Mouse (Mus musculus) layer of hippocampus, adult 2 months (tissue): ENCODE data around the gene Mrtfb. TPM values are rescaled to one million over a fixed set of nuclear protein-coding genes. Genes with fewer than 3 reads are reported as not detected.

Experiments
- DNase-seq, 2 experiments: peaks; one replicate each; pipeline ENCODE4 v3.0.0; 2022; ENCODE audit warnings: low spot score in 2 of 2
- H3K27ac ChIP-seq: fragments of 200-600 bp; 2 replicates; pipeline ENCODE4 v1.8.1; 2022
- H3K4me3 ChIP-seq: fragments of 200-600 bp; 2 replicates; pipeline ENCODE4 v1.8.1; 2022; ENCODE audit warnings: mild to moderate bottlenecking
- CTCF ChIP-seq: fragments of 200-600 bp; conservative IDR thresholded peaks from 2 replicates; pipeline ENCODE4 v1.8.1; 2022; ENCODE audit warnings: antibody characterized with exemption, mild to moderate bottlenecking, moderate library complexity
- total RNA-seq, 2 experiments: library from RNA; stranded (reverse); gene quantifications; 2 replicates each; pipeline ENCODE4 v1.2.3; 2021

The Mrtfb gene
- total RNA-seq, 2 experiments from 2014 or later = 173 to 185 TPM

DNA sequence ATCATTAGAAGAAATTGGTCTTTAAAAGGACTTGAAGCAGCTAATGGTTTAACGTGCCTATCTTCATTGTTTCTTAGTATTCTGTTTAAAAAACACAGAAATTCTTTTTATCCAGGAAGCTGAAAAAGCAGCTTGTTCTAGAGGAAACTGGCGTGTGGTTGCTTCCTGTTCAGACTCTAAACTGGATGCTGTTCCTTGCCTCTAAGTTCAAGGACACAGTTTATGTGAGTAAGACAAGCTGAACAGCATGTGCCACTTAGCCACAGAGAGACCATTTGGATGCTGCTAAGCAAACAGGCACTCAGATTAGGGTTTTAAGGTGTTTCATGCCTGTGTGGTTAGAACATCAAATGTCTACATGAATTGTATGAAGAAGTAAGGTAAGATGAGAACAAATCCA, 42.7 kb downstream of the Mrtfb start:
- TF ChIP-seq CTCF = no peak
- Histone ChIP-seq H3K4me3 (no peak overlapping the region), H3K27ac (no peak overlapping the region)
- no peak for DNase-seq

DNA sequence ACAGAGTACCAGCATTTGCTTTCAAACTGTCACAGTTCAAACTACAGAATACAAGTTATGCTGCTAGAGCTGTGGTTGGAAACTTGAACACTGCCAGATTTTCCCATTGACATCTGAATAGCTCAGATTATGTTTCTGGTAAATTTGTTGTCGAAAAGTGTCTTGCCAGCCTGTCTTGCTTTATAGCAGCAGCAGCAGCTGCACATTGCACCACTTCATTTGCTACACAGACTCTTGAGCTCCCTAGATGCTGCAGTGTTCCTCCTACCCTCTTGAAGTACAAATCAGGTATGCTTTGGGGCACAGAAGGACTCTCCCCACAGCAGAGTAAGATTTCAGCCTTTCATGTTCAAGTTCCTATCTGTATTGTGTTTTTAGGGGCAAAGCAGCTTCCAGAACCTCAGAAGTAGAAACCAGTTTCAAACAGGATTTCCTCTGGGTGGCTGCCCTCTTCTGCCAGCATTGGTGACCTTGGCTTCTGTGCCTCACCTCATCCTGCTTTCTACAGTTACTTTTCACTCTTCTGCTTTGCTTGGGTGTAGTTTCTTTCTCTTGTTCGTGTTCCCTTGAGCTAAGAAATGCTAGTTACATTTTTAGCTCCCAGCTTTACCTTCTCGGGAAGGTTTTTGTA, 49.9 kb downstream of the Mrtfb start:
- no peak for TF ChIP-seq CTCF
- Histone ChIP-seq H3K4me3 (no peak overlapping the region), H3K27ac (peak overlapping the region; percentile 56)
- DNase-seq = no peak

DNA sequence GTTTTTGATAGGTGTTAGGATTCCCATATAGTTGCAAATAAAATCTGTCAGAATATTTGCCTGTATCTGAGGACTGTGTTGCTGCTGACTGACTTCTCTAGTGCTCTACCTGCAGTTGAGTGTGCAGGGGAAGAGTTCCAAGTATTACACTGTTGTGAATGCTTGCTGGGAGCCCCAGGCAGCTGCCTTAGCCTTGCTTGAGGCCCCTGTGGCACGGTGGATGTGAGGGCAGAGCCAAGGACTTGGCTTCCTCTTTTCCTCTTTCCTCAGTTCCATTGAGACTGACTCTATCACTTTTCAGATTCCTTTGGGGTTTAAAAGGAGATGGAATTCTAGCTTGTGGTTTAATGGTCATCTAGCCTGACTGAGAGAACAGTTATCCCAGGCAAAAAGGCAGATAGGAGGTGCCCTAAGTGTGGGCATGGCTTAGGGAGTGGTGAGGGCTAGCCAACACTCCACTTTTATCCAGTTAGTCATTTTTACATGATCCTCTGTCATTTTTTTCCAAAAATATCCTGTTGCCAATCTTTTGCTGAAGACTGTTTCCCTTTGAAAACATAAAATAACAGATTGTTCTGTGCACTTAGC, 53.9 kb downstream of the Mrtfb start:
- H3K4me3 ChIP-seq = no peak overlapping the region
- no peak for DNase-seq
- peak overlapping the region; percentile 47 for H3K27ac ChIP-seq
- TF ChIP-seq CTCF = no peak

DNA sequence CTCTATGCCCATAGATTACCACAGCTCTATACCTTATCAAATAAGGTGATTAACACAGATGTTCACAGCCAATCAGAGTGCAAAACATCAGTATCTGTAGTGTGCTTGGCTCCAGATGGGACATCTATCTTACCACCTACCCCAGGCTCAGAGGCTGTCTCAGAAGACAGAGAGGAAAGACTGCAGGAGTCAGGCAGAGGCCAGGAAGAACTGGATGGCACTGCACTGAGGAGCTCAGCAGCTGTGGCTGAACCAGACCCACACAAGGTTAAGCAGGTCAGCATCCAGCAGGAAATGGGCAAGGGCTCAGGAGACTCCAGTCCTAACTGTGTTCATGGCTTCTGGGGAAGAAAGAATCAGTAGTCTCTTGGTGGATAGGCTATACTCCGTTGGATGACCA, 55.1 kb downstream of the Mrtfb start:
- no peak for DNase-seq
- no peak for TF ChIP-seq CTCF
- Histone ChIP-seq H3K4me3 (no peak overlapping the region), H3K27ac (peak overlapping the region; percentile 47; the same call in 1 of the 2 replicates)

DNA sequence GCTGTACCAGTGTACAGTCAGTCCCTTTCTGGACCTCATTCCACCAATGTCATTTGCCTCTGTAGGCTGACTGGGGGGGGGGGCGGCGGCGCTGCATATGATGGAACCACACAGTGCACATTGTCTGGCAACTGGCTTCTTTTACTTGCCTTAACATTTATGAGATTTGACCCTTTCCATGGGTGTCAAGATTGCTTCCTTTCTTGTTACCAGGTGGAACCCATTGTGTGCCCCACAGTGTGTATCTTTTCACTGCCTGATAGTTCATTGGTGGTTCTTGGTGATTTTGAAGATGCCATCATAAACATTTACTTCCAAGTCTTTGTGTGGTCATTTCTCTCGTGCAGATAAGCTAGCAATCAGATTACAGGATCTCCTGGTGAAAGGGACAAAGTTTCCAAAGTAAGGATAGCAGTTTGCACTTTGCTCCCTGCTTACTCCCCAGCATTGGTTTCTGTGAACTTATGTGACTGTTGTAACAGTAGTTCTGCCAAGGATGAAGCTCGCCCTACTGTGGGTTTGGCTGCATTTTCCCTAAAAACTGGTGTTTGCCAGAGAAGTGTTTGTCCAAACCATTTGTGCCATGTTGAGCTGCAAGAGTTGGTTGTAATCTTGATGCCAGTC, 56.9 kb downstream of the Mrtfb start:
- no peak overlapping the region for H3K4me3 ChIP-seq
- H3K27ac ChIP-seq = no peak overlapping the region
- no peak for DNase-seq
- no peak for TF ChIP-seq CTCF

DNA sequence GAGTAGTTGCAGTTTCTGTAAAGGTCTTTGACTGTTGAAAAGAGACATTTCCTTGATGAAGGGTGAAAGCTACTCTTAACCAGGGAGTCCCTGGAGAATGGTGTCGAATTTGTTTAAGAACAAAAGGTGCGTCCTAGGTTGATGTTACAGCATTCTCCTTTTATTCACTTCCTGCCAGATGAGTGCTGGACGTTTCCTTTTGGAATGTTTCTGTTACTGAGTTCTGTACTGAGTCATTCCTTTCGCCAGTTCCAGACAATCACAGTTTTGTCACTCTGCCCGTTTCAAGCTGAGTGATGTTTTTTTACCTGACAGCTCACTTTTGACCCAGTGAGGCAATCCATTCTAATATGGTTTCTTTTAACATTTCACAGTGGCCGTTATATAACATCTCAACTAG, 67.5 kb downstream of the Mrtfb start:
- no peak for TF ChIP-seq CTCF
- H3K4me3 ChIP-seq = no peak overlapping the region
- no peak for DNase-seq
- no peak overlapping the region for H3K27ac ChIP-seq

DNA sequence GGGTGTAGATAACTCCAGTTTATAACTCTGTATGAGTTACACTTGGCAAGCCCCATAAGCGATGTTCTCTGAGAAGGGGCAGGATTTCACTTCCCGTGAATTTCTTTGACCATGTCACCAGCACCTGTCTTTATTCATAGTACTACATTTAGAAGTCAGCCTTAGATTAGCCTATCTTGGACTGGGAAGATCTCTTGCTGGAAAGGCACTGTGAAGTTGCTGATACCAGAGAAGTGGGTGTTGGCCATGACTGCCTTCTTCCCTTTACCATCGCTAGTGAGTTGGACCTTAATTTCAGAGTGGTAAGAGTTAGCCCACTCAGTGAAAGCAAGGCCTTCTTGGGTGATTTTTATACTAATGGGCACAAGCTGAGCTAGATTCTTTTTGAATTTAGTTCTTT, 70.3 kb downstream of the Mrtfb start:
- H3K4me3 ChIP-seq = no peak overlapping the region
- no peak for DNase-seq
- no peak for TF ChIP-seq CTCF
- no peak overlapping the region for H3K27ac ChIP-seq

DNA sequence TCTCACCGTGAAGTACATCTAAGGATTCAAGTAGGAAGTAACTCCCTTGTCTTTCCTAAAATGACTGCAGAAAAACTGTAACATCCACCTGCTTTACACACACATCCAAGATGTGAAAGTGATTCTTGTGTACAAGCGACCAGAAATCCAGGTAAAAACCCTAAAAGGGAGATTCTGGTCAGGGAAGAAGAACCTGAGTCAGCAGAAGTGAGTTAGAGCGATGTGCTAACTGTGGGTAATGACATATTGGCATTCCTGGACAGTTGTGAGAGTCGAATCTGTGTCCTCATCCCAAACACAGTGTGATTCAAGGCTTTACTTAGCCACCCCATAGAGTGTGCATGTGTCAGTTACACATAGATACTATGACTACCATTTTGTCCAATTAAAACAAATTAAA, 72.4 kb downstream of the Mrtfb start:
- TF ChIP-seq CTCF = no peak
- DNase-seq = no peak
- Histone ChIP-seq H3K4me3 (no peak overlapping the region), H3K27ac (no peak overlapping the region)

DNA sequence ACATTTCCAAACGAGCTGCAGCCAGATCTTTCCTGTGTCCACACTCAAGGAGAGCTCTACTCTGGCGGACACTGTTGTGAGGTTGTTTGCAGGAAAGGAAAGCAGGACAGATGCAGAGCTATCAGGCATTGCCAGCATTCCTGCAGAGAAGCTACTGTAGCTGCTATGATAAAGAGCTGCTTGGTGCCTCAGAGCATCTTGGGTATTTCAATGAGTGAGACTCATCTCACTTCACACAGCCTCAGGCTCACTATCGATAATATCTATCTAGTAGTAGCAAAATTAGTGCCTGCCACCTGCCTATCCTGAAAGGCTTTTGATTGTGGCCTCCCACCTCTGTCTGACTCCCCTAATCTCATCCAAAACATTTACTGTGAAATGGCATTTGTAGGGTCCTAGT, 73.4 kb downstream of the Mrtfb start:
- no peak for DNase-seq
- H3K4me3 ChIP-seq = no peak overlapping the region
- H3K27ac ChIP-seq = peak overlapping the region; percentile 16; the same call in 1 of the 2 replicates

DNA sequence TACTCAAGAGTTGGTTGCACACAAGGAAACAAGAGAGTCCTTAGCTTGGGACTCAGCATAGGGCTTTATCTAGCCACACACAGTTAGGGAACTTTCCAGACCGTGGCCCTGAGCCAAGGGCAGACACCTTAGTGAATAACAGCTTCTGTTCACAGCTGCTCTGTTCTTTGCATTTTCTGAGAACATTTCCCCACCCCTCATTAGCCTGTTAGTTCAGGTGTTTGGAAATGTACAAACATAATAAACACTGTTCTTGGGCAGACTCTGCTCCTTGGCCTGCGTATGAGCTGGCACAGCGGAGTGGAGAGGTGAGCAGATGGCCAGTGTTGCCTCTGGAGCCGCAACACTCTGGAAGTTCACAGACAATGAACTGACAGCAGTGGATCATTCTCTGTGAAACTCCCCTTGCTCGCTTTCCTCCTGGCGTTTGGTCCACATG, 74.0 kb downstream of the Mrtfb start:
- Histone ChIP-seq H3K4me3 (no peak overlapping the region), H3K27ac (peak overlapping the region; percentile 16; the same call in 1 of the 2 replicates)
- no peak for TF ChIP-seq CTCF
- no peak for DNase-seq

More for the DNA sequence above, 73.4 kb downstream of the Mrtfb start:
- no peak for TF ChIP-seq CTCF

DNA sequence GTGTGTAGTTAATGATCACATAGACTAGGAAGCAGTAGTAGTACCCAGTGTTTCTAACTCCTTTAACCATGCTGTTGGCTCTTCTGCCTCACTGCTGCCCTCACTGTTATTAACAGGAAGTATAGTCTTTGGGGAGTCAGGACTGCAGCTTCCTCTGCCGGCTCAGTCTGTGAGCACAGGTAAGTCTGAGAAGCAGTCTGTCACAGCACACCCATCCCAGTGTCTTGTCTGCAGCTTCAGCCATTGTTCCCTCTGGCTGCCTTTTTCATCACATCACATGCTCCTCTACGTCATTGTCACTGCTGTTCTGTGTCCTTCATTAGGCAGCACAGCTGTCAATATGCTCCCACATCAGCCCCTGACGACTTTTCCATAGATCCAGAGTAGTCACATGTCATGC, 75.6 kb downstream of the Mrtfb start:
- no peak for DNase-seq
- H3K27ac ChIP-seq = no peak overlapping the region
- peak; percentile 29 for TF ChIP-seq CTCF
- no peak overlapping the region for H3K4me3 ChIP-seq

DNA sequence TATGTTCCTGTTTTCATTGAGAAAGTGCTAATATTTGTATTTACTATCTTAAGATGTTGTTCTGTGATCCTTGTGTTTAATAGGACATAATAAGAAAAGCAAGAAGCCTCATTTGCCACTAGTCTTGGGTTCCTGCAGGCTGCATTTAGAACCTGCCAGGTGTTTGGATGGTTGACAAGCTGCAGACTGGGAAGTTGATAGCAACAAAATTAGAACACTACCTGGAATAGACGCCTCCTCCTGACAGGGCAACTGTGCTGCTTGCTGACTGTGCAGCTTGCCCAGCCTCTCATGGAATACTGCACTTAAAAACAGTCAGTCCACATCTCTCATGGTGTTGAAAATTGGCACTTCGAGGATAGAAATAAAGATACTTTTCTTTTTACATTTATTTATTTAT, 76.3 kb downstream of the Mrtfb start:
- Histone ChIP-seq H3K4me3 (no peak overlapping the region), H3K27ac (no peak overlapping the region)
- DNase-seq = no peak
- no peak for TF ChIP-seq CTCF

DNA sequence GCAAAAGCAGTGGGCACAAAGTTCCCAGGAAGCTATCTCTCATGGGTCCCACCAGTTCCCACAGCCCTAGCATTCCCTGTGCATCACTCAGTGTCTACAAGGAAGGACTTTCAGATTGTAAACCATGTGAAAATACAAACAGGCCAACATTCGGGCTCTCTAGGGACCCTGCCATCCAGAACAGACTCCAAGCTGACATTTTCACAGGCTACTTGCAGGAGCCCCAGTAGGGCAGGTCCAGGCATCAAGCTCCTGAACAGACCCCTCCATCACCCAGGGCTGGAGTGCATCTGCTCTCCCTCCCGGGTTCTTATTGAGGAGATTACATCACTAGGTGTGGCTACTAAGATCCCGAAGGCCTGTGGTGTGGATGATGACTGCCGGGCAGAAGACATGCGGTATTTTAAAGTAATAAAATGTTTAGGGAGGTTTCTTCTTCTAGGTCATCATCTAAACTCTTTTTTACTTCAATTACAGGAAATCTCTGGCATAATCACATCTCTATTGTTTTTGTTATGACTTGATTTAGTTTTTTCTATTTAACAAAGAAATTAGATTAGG, 77.6 kb downstream of the Mrtfb start:
- no peak overlapping the region for H3K4me3 ChIP-seq
- no peak for TF ChIP-seq CTCF
- H3K27ac ChIP-seq = no peak overlapping the region
- DNase-seq = no peak
